Mouse (Mus musculus) T-helper 1 cell (primary cell): ENCODE measurements around the gene Neurl1a.

ENCODE experiments used
- in situ Hi-C: fragments of 300-600 bp; cut with MboI, MseI; formaldehyde crosslinking; loops from one replicate; pipeline ENCODE4 v1.15.1; 2025; ENCODE audit warnings: high pct_unique_total_duplicates

Gene Neurl1a

DNA sequence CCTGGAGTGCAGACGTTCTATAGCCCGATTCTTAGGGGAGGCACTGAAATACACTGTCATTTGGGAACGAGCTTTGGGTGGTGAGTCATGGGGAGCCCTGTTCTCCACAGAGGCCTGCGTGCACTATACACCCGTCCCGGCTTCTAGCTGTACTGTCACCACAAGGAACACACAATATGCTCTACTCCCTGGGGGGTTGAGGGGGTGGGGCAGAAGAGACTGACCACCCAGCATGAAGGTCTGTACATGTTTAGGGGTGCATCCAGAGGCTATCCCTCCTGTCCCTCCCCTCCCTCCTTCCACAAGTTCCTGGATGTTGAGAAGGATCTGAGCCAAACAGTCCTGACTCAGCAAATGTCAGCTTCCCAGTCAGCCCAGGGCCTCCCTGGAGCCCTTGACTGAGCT lies 103.4 kb downstream of the Neurl1a start:
- in situ Hi-C loops = no loop called here

DNA sequence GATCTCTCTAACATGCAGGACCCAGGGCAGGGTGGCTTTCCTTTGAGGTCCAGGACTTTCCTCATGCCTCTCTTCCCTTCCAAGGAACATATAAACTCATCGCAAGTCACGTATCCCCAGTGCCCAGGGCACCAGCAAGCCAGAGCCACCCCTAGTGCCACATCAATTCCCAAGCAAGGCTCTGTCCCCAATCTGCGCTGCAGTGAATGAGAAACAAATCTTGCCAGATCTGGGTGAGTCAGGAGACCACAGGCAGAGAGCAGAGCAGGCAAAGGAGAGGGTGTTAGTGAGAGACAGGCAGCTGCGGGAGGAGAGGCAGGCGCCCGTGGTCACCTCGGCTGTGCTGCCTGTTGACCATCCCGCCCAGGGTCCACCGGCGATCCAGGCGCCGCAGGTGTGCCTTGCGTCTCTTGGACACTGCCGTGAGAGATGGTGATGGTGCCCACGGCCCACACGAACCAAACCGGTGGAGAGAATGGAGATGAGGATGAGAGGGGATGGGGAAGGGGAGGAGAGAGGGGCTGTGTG lies 104.1 kb downstream of the Neurl1a start:
- in situ Hi-C loops = no loop called here

DNA sequence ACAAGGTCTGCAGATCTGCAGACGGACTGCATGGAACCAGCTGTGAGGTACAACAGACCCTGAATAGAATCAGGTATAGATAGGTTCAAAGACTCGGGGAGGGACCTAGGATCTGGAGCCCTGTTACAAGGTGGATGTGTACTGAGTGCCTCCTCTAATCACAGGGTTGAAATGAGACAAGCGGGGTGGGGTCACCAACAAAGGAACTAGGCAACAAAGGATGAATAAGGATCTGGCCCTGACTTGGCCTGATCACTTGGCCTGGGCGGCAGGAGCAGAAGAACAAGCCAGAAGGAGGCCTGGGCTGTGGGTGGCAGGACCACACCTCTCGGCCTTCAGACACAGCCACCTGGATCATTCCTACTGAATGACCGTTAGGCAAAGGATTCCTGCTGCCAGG lies 107.0 kb downstream of the Neurl1a start:
- in situ Hi-C loops = no loop called here

DNA sequence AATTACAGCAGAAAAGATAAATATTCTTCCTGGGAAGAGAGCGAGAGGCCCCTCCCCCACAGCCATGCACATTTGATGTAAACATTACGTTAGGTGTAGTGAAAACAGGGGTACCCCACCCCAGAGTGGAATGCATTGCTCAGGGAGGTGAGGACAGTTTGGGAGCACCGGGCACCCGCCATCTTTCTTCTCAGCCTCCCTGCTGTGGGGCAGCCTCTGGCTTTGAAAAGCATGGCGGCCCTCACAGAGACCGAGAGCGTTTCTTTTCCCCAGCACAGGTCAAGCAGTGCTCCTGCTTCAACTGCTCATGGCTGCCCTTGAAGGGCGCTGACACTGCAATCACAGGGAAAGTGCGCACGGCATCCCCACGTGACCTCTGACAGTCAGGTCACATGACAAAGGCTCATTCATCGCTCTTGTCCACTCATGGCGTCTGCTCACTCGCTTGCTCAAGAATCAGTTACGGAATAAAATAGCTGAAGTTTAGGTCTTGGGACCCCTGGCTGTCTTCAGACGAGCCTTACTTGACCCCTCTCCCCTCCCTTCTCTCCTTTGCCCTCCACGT lies 108.3 kb downstream of the Neurl1a start:
- in situ Hi-C loops = no loop called here

DNA sequence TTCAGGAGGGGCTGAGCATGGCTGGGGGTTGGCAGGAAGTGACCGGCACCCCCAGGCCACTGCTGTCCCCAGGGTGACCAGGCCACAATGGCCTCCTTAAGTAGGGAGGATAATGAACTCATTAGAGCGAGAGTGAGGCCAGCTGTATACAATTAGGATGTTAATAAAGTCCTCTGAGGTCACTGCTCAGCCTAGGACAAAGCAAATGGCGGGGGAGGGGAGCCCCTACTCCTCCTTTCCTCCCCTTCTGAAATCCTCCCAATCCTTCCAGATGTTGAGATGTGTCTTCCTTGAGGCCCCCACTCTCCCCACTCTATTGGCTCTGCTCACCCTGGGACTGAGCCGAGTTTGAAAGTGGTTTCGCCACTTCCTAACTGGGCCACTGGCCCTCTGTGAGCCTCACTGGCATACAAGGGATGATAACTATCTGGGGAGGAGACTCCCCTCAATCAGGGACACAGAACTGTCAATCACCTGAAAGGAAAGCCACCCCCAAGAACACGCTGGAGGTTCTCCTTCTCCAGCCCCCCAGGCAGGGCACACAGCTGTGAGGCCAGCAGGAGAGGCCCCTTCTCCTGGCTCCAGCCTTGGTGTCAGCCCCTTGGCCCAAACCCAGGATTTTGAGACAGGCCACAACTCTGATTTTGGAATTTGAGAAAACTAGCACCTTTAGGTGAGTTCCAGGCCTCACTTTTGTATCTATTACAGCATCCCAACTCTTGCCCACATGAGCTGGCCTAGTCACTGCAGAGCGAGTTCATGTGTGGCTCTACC lies 112.9 kb downstream of the Neurl1a start:
- in situ Hi-C loops = no loop called here

- in situ Hi-C loops = no loop called here
Measured at GRCm38 (mm10) chr19:47292451-47292951, 113.9 kb downstream of the Neurl1a start.

- in situ Hi-C loops = no loop called here
Measured at GRCm38 (mm10) chr19:47298100-47298499, 119.5 kb downstream of the Neurl1a start.

GRCm38 (mm10) chr19:47301303-47302190 lies 122.9 kb downstream of the Neurl1a start:
- in situ Hi-C loops = no loop called here

- in situ Hi-C loops = no loop called here
Measured at GRCm38 (mm10) chr19:47302191-47302852, 123.7 kb downstream of the Neurl1a start.

GRCm38 (mm10) chr19:47303128-47303527 lies 124.5 kb downstream of the Neurl1a start:
- in situ Hi-C loops = no loop called here

DNA sequence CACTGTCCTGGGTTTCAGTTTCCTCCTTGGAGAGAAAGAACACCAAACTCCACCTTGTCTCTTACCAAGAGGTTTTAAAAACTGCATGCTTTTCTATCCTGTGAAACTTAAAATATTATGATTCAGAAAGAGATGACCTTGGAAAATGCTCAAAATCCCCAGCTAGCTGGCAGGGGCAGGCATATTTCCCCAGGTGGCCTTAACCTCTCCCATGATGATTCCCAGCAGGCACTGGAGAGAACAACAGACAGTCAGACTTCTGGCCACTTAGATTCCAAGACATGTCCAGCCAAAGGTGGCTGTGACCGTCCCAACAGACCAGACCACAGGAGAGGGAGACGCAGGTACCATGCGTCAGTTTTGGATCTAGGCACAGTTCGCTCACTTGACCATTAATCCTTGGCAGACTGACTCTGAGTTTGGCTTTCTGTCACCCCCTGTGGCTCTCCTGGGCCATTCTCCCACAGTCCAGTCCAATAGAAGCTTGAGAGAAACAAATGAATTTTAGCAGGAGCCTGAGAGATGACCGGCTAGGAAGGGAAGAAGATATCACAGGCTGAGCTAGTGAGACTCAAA lies 125.6 kb downstream of the Neurl1a start:
- in situ Hi-C loops = no loop called here

DNA sequence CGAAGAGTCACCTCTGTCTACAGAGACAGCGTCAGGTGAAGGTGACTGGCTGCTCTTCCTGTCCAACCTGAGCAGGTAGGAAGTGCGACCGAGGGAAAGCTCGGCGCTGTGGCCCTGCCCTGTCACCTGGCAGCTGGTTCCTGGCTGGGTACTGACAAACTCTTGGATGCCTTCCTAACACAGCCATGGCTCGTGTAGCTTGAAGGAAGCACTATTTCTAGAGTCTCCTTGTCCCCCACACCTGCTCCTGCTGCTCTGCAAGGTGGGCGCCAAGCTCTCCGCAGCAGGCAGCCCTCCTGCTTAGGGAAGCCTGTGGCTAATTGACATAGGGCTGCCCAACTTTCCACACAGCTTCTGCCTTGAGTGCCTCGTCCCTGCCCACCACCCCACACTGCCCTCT lies 126.8 kb downstream of the Neurl1a start:
- in situ Hi-C loops = no loop called here

DNA sequence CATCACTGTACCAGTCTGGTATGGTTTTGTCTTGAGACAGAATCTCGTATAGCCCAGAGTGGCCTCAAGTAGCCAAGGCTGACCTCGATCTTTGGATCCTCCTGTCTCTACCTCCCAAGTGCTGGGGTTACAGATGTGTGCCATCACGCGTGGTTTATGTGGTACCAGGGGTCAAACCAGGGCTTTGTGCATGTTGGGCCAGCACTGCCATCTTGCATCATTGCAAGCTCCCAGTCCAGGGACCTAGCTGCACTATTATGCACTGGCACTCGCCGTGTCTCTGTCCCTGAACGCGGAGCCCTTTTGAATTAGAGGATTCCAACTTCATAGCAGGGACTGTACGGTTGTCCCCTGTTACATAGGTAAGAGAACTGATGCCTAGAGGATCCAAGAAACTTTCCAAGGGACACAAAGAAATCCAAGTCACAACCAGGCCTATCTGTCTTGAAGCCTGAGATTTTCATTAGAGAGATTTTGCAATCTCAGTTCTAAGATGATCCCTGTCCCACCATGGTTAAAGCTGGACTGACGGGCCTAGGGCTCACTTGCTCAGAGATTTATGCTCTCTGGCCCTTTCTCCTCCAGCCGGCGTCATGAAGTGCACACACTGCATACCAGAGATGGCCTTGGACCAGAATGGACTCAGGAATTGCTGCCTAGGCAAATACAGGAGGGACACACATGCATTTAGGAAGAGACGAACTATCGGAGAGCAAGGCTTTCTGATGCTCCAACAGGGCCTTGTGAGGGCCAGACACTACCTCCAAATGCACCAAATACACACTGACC lies 127.7 kb downstream of the Neurl1a start:
- in situ Hi-C loops = no loop called here

GRCm38 (mm10) chr19:47306917-47307315 lies 128.3 kb downstream of the Neurl1a start:
- in situ Hi-C loops = no loop called here
